Mouse (Mus musculus) intestine, embryonic 15.5 days (tissue): ENCODE results near the gene Zfhx3. TPM values are rescaled to one million over a fixed set of nuclear protein-coding genes. Genes with fewer than 3 reads are reported as not detected.

Experiments
- ATAC-seq: fragments of 200-750 bp; cut with Nextera tagmentation; 2 replicates; pipeline ENCODE4 v1.8.0; 2017; ENCODE audit warnings: moderate TSS enrichment, moderate library complexity
- H3K27ac ChIP-seq: fragments of 300-500 bp; sonication (generic); 2 replicates; pipeline ENCODE4 v1.5.1; 2015; ENCODE audit warnings: mild to moderate bottlenecking, inconsistent platforms
- H3K27me3 ChIP-seq: fragments of 300-500 bp; sonication (generic); replicated peaks from 2 replicates; pipeline ENCODE4 v1.6.1; 2015; ENCODE audit warnings: inconsistent platforms
- H3K36me3 ChIP-seq: fragments of 300-500 bp; sonication (generic); 2 replicates; pipeline ENCODE4 v1.6.1; 2015; ENCODE audit warnings: inconsistent platforms
- H3K4me1 ChIP-seq: fragments of 300-500 bp; sonication (generic); replicated peaks from 2 replicates; pipeline ENCODE4 v1.6.1; 2015; ENCODE audit warnings: inconsistent platforms
- H3K4me2 ChIP-seq: fragments of 300-500 bp; sonication (generic); replicated peaks from 2 replicates; pipeline ENCODE4 v1.6.1; 2015; ENCODE audit warnings: mild to moderate bottlenecking, inconsistent platforms
- H3K4me3 ChIP-seq: fragments of 300-500 bp; sonication (generic); replicated peaks from 2 replicates; pipeline ENCODE4 v1.5.1; 2015; ENCODE audit warnings: inconsistent platforms
- H3K9ac ChIP-seq: fragments of 300-500 bp; sonication (generic); 2 replicates; pipeline ENCODE4 v1.6.1; 2015; ENCODE audit warnings: inconsistent platforms
- H3K9me3 ChIP-seq: fragments of 300-500 bp; sonication (generic); 2 replicates; pipeline ENCODE4 v1.6.1; 2016; ENCODE audit warnings: inconsistent platforms
- WGBS: fragments of 180-500 bp; shearing (Covaris S2); methylation state at CpG from one replicate; pipeline ENCODE4 v1.1.7; 2015; 5-methylcytosine and 5-hydroxymethylcytosine counted together
- polyA plus RNA-seq: library from polyadenylated mRNA; unstranded; fragments of >200 nt; fragmentation: Nextera tagmentation; extraction: Ambion mirVana; gene quantifications from 2 replicates; pipeline ENCODE4 v1.2.1, GENCODE M21; 2015

The Zfhx3 gene
- polyA plus RNA-seq, 1 experiment from 2014 or later = 11.5 TPM

GRCm38 (mm10) chr8:108783155-108783554 is 840.7 kb downstream of the Zfhx3 start:
- Histone ChIP-seq H3K9ac (no peak overlapping the region), H3K9me3 (no peaks in the 10 kb centered on the region), H3K27me3 (no peaks in the 10 kb centered on the region), H3K27ac (no peak overlapping the region), H3K4me2 (no peak overlapping the region), H3K36me3 (no peaks in the 10 kb centered on the region), H3K4me3 (no peak overlapping the region), H3K4me1 (peaks cover 1% of the 10 kb centered on the region; the same call in 1 of the 2 replicates)
- no peak for ATAC-seq
- 59% methylated on average over 10 of the region's 10 CpGs for WGBS

DNA sequence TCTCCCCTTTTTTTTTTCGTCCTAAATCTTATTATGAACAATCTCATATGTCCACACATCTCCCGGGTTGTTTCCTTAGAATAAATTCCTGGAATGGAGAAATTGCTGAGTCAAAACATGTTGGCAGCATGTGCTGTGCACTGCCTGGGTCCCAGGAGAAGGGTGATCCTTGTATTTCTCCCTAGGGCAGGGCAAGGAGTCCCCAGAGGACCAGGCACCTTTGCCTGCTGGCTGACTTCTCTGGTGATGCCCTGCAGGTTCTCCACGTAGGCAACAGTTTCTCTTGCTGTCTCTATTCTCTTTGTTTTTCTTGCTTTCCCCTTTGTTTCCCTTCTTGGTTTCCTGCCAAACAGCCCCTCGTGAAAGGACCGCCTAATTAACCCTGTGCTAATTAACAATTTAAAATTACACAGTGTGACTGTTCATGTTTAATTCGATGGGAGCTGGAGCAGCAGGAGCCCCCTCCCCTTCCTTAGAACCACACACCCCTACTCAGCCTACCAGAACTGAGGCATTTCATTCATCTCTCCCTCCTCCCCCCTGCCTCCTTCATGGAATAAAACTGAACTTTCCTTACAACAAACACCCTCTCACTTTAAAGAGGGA is 845.8 kb downstream of the Zfhx3 start:
- Histone ChIP-seq H3K4me1 (peaks cover 30% of the 10 kb centered on the region), H3K36me3 (peaks cover 12% of the 10 kb centered on the region), H3K4me3 (no peak overlapping the region), H3K9ac (no peak overlapping the region), H3K27ac (no peak overlapping the region), H3K9me3 (0 out of 2 replicates have a peak, but pooled peaks cover 4% of the 10 kb centered on the region), H3K4me2 (no peak overlapping the region), H3K27me3 (no peaks in the 10 kb centered on the region)
- 44% methylated on average over 6 of the region's 6 CpGs for WGBS
- ATAC-seq = no peak

DNA sequence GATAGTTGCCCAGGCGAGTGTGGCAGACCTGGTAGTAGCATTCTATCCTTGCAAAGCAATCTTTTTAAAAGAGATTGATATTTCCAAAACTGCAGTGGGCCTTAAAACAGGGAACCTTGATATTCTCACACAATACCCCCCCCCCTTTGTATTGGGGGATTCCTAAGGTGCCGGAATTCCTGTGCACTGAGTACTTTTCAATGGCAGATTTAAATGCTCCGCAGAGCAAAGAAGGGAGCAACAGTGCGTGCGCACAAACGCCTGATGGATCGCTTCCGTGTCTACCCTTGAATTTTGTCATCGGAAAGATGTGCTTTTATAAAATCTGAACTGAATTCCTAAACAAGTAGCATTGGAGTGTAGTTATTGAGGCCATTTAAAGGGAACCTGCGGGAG is 846.3 kb downstream of the Zfhx3 start:
- H3K9ac ChIP-seq = no peak overlapping the region
- H3K27ac ChIP-seq = no peak overlapping the region
- peaks cover 30% of the 10 kb centered on the region for H3K4me1 ChIP-seq
- WGBS = 47% methylated on average over 10 of the region's 10 CpGs
- 0 out of 2 replicates have a peak, but pooled peaks cover 4% of the 10 kb centered on the region for H3K9me3 ChIP-seq
- no peak for ATAC-seq
- H3K4me2 ChIP-seq = no peak overlapping the region
- H3K27me3 ChIP-seq = no peaks in the 10 kb centered on the region
- H3K4me3 ChIP-seq = no peak overlapping the region
- H3K36me3 ChIP-seq = peaks cover 17% of the 10 kb centered on the region

GRCm38 (mm10) chr8:108790559-108791293 is 848.3 kb downstream of the Zfhx3 start:
- peaks cover 28% of the 10 kb centered on the region for H3K36me3 ChIP-seq
- H3K9me3 ChIP-seq = 0 out of 2 replicates have a peak, but pooled peaks cover 4% of the 10 kb centered on the region
- H3K27ac ChIP-seq = no peak overlapping the region
- H3K4me1 ChIP-seq = peaks cover 30% of the 10 kb centered on the region
- peak; percentile 37; the same call in 1 of the 2 replicates for ATAC-seq
- H3K27me3 ChIP-seq = no peaks in the 10 kb centered on the region
- no peak overlapping the region for H3K4me3 ChIP-seq
- H3K4me2 ChIP-seq = no peak overlapping the region
- 44% methylated on average over 14 of the region's 14 CpGs for WGBS
- H3K9ac ChIP-seq = no peak overlapping the region

- Histone ChIP-seq H3K9me3 (0 out of 2 replicates have a peak, but pooled peaks cover 4% of the 10 kb centered on the region), H3K36me3 (peaks cover 32% of the 10 kb centered on the region), H3K27me3 (no peaks in the 10 kb centered on the region), H3K9ac (no peak overlapping the region), H3K4me3 (no peak overlapping the region), H3K27ac (no peak overlapping the region), H3K4me2 (no peak overlapping the region), H3K4me1 (peaks cover 23% of the 10 kb centered on the region)
- no peak for ATAC-seq
- 92% methylated on average over 3 of the region's 3 CpGs for WGBS
These were observed 853.6 kb downstream of the Zfhx3 start for GRCm38 (mm10) chr8:108796076-108796475.

GRCm38 (mm10) chr8:108796882-108797281 is 854.4 kb downstream of the Zfhx3 start:
- 70% methylated on average over 3 of the region's 3 CpGs for WGBS
- H3K4me2 ChIP-seq = no peak overlapping the region
- H3K4me3 ChIP-seq = no peak overlapping the region
- ATAC-seq = no peak
- H3K27me3 ChIP-seq = no peaks in the 10 kb centered on the region
- peaks cover 26% of the 10 kb centered on the region for H3K4me1 ChIP-seq
- H3K27ac ChIP-seq = no peak overlapping the region
- H3K36me3 ChIP-seq = peaks cover 32% of the 10 kb centered on the region
- no peak overlapping the region for H3K9ac ChIP-seq
- 0 out of 2 replicates have a peak, but pooled peaks cover 4% of the 10 kb centered on the region for H3K9me3 ChIP-seq

DNA sequence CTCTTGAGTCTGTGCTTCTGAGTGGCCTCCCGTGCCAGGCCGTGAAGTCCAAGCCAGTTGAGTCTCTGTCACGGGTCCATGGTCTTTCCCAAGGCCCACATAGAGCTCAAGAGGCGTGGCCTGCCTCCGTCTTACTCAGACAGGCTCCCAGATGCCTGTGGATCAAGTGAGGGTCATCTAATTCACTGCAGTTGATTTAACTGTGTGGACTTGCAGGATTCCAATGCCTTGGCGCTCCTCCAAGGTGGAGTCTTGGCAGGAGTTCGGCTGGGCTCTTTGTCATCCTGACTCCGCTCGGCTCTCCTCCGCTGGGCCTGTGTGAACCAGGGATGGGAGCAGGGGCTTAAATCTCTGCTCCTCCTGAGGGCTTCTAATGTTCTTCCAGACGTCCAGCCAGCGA is 855.6 kb downstream of the Zfhx3 start:
- Histone ChIP-seq H3K9ac (no peak overlapping the region), H3K4me1 (peaks cover 36% of the 10 kb centered on the region), H3K4me3 (no peak overlapping the region), H3K4me2 (no peak overlapping the region), H3K27me3 (no peaks in the 10 kb centered on the region), H3K27ac (peak overlapping the region; percentile 72), H3K36me3 (peaks cover 23% of the 10 kb centered on the region), H3K9me3 (no peaks in the 10 kb centered on the region)
- 45% methylated on average over 12 of the region's 12 CpGs for WGBS
- peak; percentile 74 for ATAC-seq

DNA sequence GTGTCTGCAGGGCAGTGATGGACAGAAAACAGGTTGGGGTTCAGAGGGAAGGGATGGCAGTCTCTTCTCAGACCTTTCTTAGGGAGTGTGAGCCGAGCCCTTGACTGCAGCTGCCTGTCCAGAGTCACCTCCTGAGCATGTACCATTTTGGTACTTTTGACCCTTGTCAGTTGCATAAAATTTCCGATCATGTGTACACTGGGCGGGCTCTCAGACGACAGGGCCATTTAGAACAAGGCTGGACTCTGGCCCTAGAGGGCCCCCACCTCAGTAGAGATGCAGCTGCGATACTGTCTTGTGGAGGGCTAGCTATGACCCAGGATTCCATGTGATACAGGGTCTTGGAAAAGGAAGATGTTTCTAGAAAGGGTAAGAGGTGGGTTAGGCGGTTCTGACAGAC is 856.8 kb downstream of the Zfhx3 start:
- 0 out of 2 replicates have a peak overlapping the region, but pooled peaks have one; percentile 72 for H3K27ac ChIP-seq
- no peaks in the 10 kb centered on the region for H3K9me3 ChIP-seq
- no peak overlapping the region for H3K4me3 ChIP-seq
- H3K9ac ChIP-seq = no peak overlapping the region
- H3K4me2 ChIP-seq = 0 out of 2 replicates have a peak overlapping the region, but pooled peaks have one; percentile 9
- peaks cover 39% of the 10 kb centered on the region for H3K4me1 ChIP-seq
- peak; percentile 36 for ATAC-seq
- no peaks in the 10 kb centered on the region for H3K27me3 ChIP-seq
- 65% methylated on average over 6 of the region's 6 CpGs for WGBS
- peaks cover 10% of the 10 kb centered on the region for H3K36me3 ChIP-seq

- Histone ChIP-seq H3K36me3 (peaks cover 4% of the 10 kb centered on the region; the same call in 1 of the 2 replicates), H3K9ac (no peak overlapping the region), H3K27ac (no peak overlapping the region), H3K4me3 (no peak overlapping the region), H3K9me3 (no peaks in the 10 kb centered on the region), H3K4me1 (peaks cover 39% of the 10 kb centered on the region), H3K27me3 (no peaks in the 10 kb centered on the region), H3K4me2 (no peak overlapping the region)
- 92% methylated on average over 15 of the region's 15 CpGs for WGBS
- ATAC-seq = no peak
These were observed 857.9 kb downstream of the Zfhx3 start for GRCm38 (mm10) chr8:108800357-108800756.

- H3K9ac ChIP-seq = no peak overlapping the region
- WGBS = 48% methylated on average over 6 of the region's 6 CpGs
- peaks cover 4% of the 10 kb centered on the region; the same call in 1 of the 2 replicates for H3K36me3 ChIP-seq
- H3K4me2 ChIP-seq = no peak overlapping the region; the same call in 1 of the 2 replicates
- peak; percentile 35; the same call in 1 of the 2 replicates for ATAC-seq
- H3K4me3 ChIP-seq = no peak overlapping the region
- no peaks in the 10 kb centered on the region for H3K27me3 ChIP-seq
- H3K4me1 ChIP-seq = peaks cover 32% of the 10 kb centered on the region
- no peak overlapping the region for H3K27ac ChIP-seq
- H3K9me3 ChIP-seq = no peaks in the 10 kb centered on the region
These were observed 860.6 kb downstream of the Zfhx3 start for GRCm38 (mm10) chr8:108803017-108803416.

- ATAC-seq = no peak
- WGBS = 58% methylated on average over 10 of the region's 10 CpGs
These were observed 869.2 kb downstream of the Zfhx3 start for GRCm38 (mm10) chr8:108811694-108812093.

DNA sequence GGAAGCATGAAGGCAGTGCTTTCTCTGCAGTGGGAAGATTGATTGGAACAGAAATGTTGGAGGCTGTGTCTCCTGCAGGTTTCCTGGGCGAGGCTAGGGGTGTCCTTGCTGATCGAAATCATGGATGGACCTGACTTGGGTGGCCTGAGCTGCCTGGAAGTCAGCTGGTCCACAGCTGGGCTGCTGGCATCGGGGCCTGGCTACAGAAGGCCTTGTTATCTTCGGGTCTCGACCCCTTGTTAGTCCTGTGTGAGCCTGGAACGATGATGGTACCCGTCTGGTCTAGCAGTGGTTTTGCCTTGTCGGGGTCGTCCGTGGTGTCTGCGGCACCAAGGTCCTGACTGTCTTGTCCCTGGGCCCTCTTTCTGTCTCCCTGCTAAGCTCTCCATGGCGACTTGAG is 870.9 kb downstream of the Zfhx3 start:
- 54% methylated on average over 12 of the region's 12 CpGs for WGBS
- Histone ChIP-seq H3K4me1 (peaks cover 20% of the 10 kb centered on the region), H3K27ac (no peak overlapping the region), H3K36me3 (no peaks in the 10 kb centered on the region), H3K27me3 (no peaks in the 10 kb centered on the region), H3K9me3 (no peaks in the 10 kb centered on the region), H3K4me2 (no peak overlapping the region), H3K4me3 (no peak overlapping the region), H3K9ac (no peak overlapping the region)
- no peak for ATAC-seq

More at GRCm38 (mm10) chr8:108811694-108812093, 869.2 kb downstream of the Zfhx3 start:
- Histone ChIP-seq H3K9me3 (no peaks in the 10 kb centered on the region), H3K27me3 (no peaks in the 10 kb centered on the region), H3K36me3 (no peaks in the 10 kb centered on the region), H3K4me2 (no peak overlapping the region), H3K4me1 (peaks cover 19% of the 10 kb centered on the region), H3K27ac (peak overlapping the region; percentile 61; the same call in 1 of the 2 replicates), H3K9ac (no peak overlapping the region), H3K4me3 (no peak overlapping the region)
